Mouse (Mus musculus): Measurements from ENCODE around the gene Rsph14.

The Rsph14 gene

GRCm38 (mm10) chr10:74933548-74934190 lies 98.7 kb downstream of the Rsph14 start:
- DNase-seq (ENCODE audit: low read depth, low spot score) = no peak

GRCm38 (mm10) chr10:74932487-74932886 lies 99.9 kb downstream of the Rsph14 start:
- no peak for DNase-seq (ENCODE audit: low read depth, low spot score)

GRCm38 (mm10) chr10:74931631-74932030 lies 100.8 kb downstream of the Rsph14 start:
- no peak for DNase-seq (ENCODE audit: low read depth, low spot score)

GRCm38 (mm10) chr10:74930541-74930940 lies 101.8 kb downstream of the Rsph14 start:
- no peak for DNase-seq (ENCODE audit: low read depth, low spot score)

GRCm38 (mm10) chr10:74929578-74929977 lies 102.8 kb downstream of the Rsph14 start:
- no peak for DNase-seq (ENCODE audit: low read depth, low spot score)

- no peak for DNase-seq (ENCODE audit: low read depth, low spot score)
These were observed 104.1 kb downstream of the Rsph14 start for GRCm38 (mm10) chr10:74928276-74928675.

GRCm38 (mm10) chr10:74925324-74925723 lies 107.1 kb downstream of the Rsph14 start:
- no peak for DNase-seq (ENCODE audit: low read depth, low spot score)

GRCm38 (mm10) chr10:74924274-74924673 lies 108.1 kb downstream of the Rsph14 start:
- DNase-seq (ENCODE audit: low read depth, low spot score) = no peak

- DNase-seq (ENCODE audit: low read depth, low spot score) = no peak
These were observed 109.6 kb downstream of the Rsph14 start for GRCm38 (mm10) chr10:74922763-74923162.

GRCm38 (mm10) chr10:74921614-74922013 lies 110.8 kb downstream of the Rsph14 start:
- no peak for DNase-seq (ENCODE audit: low read depth, low spot score)

- DNase-seq (ENCODE audit: low read depth, low spot score) = no peak
These were observed 111.4 kb downstream of the Rsph14 start for GRCm38 (mm10) chr10:74920853-74921567.

- DNase-seq (ENCODE audit: low read depth, low spot score) = no peak
These were observed 113.1 kb downstream of the Rsph14 start for GRCm38 (mm10) chr10:74919277-74919676.

GRCm38 (mm10) chr10:74908431-74908830 lies 124.0 kb downstream of the Rsph14 start:
- DNase-seq (ENCODE audit: low read depth, low spot score) = no peak
